8 mouse cellular contexts compared by ENCODE assay signal in genomic region chr8:86884489-86885463, GRCm38 (mm10). TPM values are rescaled to one million over a fixed set of nuclear protein-coding genes. Genes with fewer than 3 reads are reported as not detected.
DNase-seq lines count a peak whose midpoint lies in the region; ATAC-seq lines count a peak whose summit lies in the region.

N4bp1 (minus strand) TSS chr8:86885258.

- peaks cover 1% of the 10 kb centered on the region; the same call in 1 of the 2 replicates for H3K36me3 ChIP-seq in hindbrain, embryonic 16.5 days (ENCODE audit: control insufficient read depth, insufficient read depth, low read length)

- peak within 1 kb of the TSS; percentile 98 for H3K4me2 ChIP-seq in hindbrain, embryonic 16.5 days (ENCODE audit: low read length)

- H3K27ac ChIP-seq in hindbrain, embryonic 16.5 days (ENCODE audit: low read depth, low read length), result peak within 1 kb of the TSS; percentile 97

- peak; percentile 96 for DNase-seq in ZHBTc4 (ENCODE audit: low read depth, low spot score)
- DNase-seq in cerebellum, postnatal 4 days (ENCODE audit: low spot score in 2 of 2), result peak; percentile 81 to 93
- peak; percentile 93 for DNase-seq in gastrocnemius, adult 18-20 months (ENCODE audit: low spot score)
- DNase-seq in left cerebral cortex, adult 18-20 months (ENCODE audit: low spot score in 2 of 2), result peak; percentile 94 to 95
- peak; percentile 94 to 95 for DNase-seq in lung, postnatal 4 days
- peak; percentile 96 for DNase-seq in retina, postnatal 1 day
- peak; percentile 94 for DNase-seq in thymus, postnatal 4 days

- peak within 1 kb of the TSS; percentile 88 for H3K4me3 ChIP-seq in hindbrain, embryonic 16.5 days (ENCODE audit: low read length)

- H3K9me3 ChIP-seq in hindbrain, embryonic 16.5 days (ENCODE audit: control insufficient read depth, low read length), result no peaks in the 10 kb centered on the region

- no peaks in the 10 kb centered on the region for H3K27me3 ChIP-seq in hindbrain, embryonic 16.5 days (replicated peaks; ENCODE audit: control insufficient read depth, insufficient read depth, low read length)

- WGBS in hindbrain, embryonic 16.5 days, result under 1% methylated on average over 101 of the region's 119 CpGs

- H3K9ac ChIP-seq in hindbrain, embryonic 16.5 days (ENCODE audit: low read depth, low read length), result peak within 1 kb of the TSS; percentile 83

- peaks cover 20% of the 10 kb centered on the region for H3K4me1 ChIP-seq in hindbrain, embryonic 16.5 days (ENCODE audit: control insufficient read depth, insufficient read depth, low read depth, low read length)

- ATAC-seq in hindbrain, embryonic 16.5 days, result peak; percentile 96

RNA-seq across cellular contexts. Expression of gene N4bp1, which starts in this region (rescaled TPM):
- 10 to 100 TPM; 16.4 to 18.2 TPM for total RNA-seq in gastrocnemius, adult 18-20 months (2021)
- polyA plus RNA-seq in hindbrain, embryonic 16.5 days (2015; fragmentation: Nextera tagmentation; extraction: Ambion mirVana), result 7.7 and 9.5 TPM in 2 replicates
- total RNA-seq in left cerebral cortex, adult 18-20 months (2021), result 10 to 100 TPM; 44.1 to 47.3 TPM

Comparison
In these comparisons a context has a peak if more than half of its experiments do, and no peak if none do; other contexts are left out.
1. Peak in every context shown above with its lines: DNase-seq, ATAC-seq, H3K4me3 ChIP-seq and H3K27ac ChIP-seq.